Mouse (Mus musculus): ENCODE data around the gene Esrrb.

Esrrb gene

GRCm38 (mm10) chr12:86421490-86421904 lies 60.6 kb downstream of the Esrrb start:
- DNase-seq (ENCODE audit: low spot score in 2 of 2) = peak; percentile 38 to 50

- DNase-seq (ENCODE audit: low spot score in 2 of 2) = no peak
These were observed 61.4 kb downstream of the Esrrb start for GRCm38 (mm10) chr12:86422166-86422910.

GRCm38 (mm10) chr12:86423102-86423501 lies 62.2 kb downstream of the Esrrb start:
- no peak for DNase-seq (ENCODE audit: low spot score in 2 of 2)

- no peak for DNase-seq (ENCODE audit: low spot score in 2 of 2)
These were observed 66.7 kb downstream of the Esrrb start for GRCm38 (mm10) chr12:86427585-86427984.

- DNase-seq (ENCODE audit: low spot score in 2 of 2) = no peak
These were observed 70.8 kb downstream of the Esrrb start for GRCm38 (mm10) chr12:86431671-86432070.

GRCm38 (mm10) chr12:86433371-86433821 lies 72.5 kb downstream of the Esrrb start:
- peak; percentile 86 for DNase-seq (ENCODE audit: low spot score in 2 of 2)

- DNase-seq (ENCODE audit: low spot score in 2 of 2) = no peak
These were observed 74.7 kb downstream of the Esrrb start for GRCm38 (mm10) chr12:86435651-86436050.

- DNase-seq (ENCODE audit: low spot score in 2 of 2) = no peak
These were observed 89.9 kb downstream of the Esrrb start for GRCm38 (mm10) chr12:86450848-86451247.

- DNase-seq (ENCODE audit: low spot score in 2 of 2) = no peak
These were observed 94.1 kb downstream of the Esrrb start for GRCm38 (mm10) chr12:86455009-86455408.

GRCm38 (mm10) chr12:86462742-86463470 lies 102.0 kb downstream of the Esrrb start:
- no peak for DNase-seq (ENCODE audit: low spot score in 2 of 2)

GRCm38 (mm10) chr12:86464385-86464784 lies 103.5 kb downstream of the Esrrb start:
- DNase-seq (ENCODE audit: low spot score in 2 of 2) = no peak

GRCm38 (mm10) chr12:86466180-86466579 lies 105.3 kb downstream of the Esrrb start:
- no peak for DNase-seq (ENCODE audit: low spot score in 2 of 2)

- DNase-seq (ENCODE audit: low spot score in 2 of 2) = no peak
These were observed 109.0 kb downstream of the Esrrb start for GRCm38 (mm10) chr12:86469919-86470318.

- no peak for DNase-seq (ENCODE audit: low spot score in 2 of 2)
These were observed 110.0 kb downstream of the Esrrb start for GRCm38 (mm10) chr12:86470912-86471311.

GRCm38 (mm10) chr12:86473630-86474029 lies 112.7 kb downstream of the Esrrb start:
- no peak for DNase-seq (ENCODE audit: low spot score in 2 of 2)

GRCm38 (mm10) chr12:86475994-86476393 lies 115.1 kb downstream of the Esrrb start:
- no peak for DNase-seq (ENCODE audit: low spot score in 2 of 2)

- no peak for DNase-seq (ENCODE audit: low spot score in 2 of 2)
These were observed 118.0 kb downstream of the Esrrb start for GRCm38 (mm10) chr12:86478908-86479307.

- no peak for DNase-seq (ENCODE audit: low spot score in 2 of 2)
These were observed 121.1 kb downstream of the Esrrb start for GRCm38 (mm10) chr12:86482029-86482428.

- DNase-seq (ENCODE audit: low spot score in 2 of 2) = no peak
These were observed 122.5 kb downstream of the Esrrb start for GRCm38 (mm10) chr12:86483413-86483841.

- DNase-seq (ENCODE audit: low spot score in 2 of 2) = no peak
These were observed 127.1 kb downstream of the Esrrb start for GRCm38 (mm10) chr12:86488005-86488404.

GRCm38 (mm10) chr12:86490052-86490451 lies 129.1 kb downstream of the Esrrb start:
- DNase-seq (ENCODE audit: low spot score in 2 of 2) = no peak

- DNase-seq (ENCODE audit: low spot score in 2 of 2) = no peak
These were observed 130.6 kb downstream of the Esrrb start for GRCm38 (mm10) chr12:86491500-86491899.

- DNase-seq (ENCODE audit: low spot score in 2 of 2) = peak; percentile 37 to 38
These were observed 131.9 kb downstream of the Esrrb start for GRCm38 (mm10) chr12:86492822-86493221.

All from right cerebral cortex, adult 2 months (tissue).